25 mouse cellular contexts compared by ENCODE assay signal in the genomic region with DNA sequence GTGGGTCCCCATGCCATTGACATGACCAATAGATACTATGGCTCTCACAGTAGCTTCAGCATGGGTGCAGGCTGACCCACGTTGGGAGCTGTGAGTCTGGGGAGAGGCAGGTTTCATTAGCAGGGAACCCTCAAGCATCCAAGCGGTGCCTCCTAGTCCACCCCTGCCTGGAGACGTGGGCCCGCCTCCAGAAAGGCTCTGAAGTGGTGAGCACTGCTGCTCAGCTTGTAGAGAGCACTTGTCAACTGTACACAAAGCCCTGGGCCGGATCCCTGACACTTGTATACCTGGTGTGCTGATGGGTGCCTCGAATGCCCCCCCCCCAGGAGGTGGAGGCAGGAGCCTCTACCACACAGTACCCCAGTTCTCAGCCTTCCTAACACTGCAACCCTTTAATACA. TPM values are rescaled to one million over a fixed set of nuclear protein-coding genes. Genes with fewer than 3 reads are reported as not detected.
DNase-seq lines count a peak whose midpoint lies in the region; ATAC-seq lines count a peak whose summit lies in the region.
"Had no signal": no experiment of that assay in that cellular context is flagged by ENCODE, and none has a peak within 500 bp of the region (broad histone marks: within the 10 kb centered on the region; RNA-seq: fewer than 3 reads in every experiment).

No protein-coding gene starts in this region.

- no peaks in the 10 kb centered on the region for H3K27me3 ChIP-seq in heart, embryonic 11.5 days (ENCODE audit: control insufficient read depth, insufficient read depth, low read length)
- no peaks in the 10 kb centered on the region for H3K27me3 ChIP-seq in megakaryocyte, embryonic 14.5 days (replicated peaks)
- no peaks in the 10 kb centered on the region for H3K27me3 ChIP-seq in lung, embryonic 16.5 days (ENCODE audit: control insufficient read depth, insufficient read depth, low read depth, low read length)
- H3K27me3 ChIP-seq: embryonic facial prominence, embryonic 15.5 days; neural tube, embryonic 12.5 days had no signal

- H3K27ac ChIP-seq in heart, embryonic 11.5 days (ENCODE audit: low read depth, low read length), result peak overlapping the region; percentile 25
- H3K27ac ChIP-seq in lung, embryonic 16.5 days (ENCODE audit: low read length), result no peak overlapping the region
- H3K27ac ChIP-seq: embryonic facial prominence, embryonic 15.5 days; neural tube, embryonic 12.5 days had no signal

- H3K9me3 ChIP-seq in heart, embryonic 11.5 days (replicated peaks; ENCODE audit: control insufficient read depth, low read length), result no peaks in the 10 kb centered on the region
- H3K9me3 ChIP-seq in megakaryocyte, embryonic 14.5 days, result no peaks in the 10 kb centered on the region
- no peaks in the 10 kb centered on the region for H3K9me3 ChIP-seq in lung, embryonic 16.5 days (ENCODE audit: control insufficient read depth, low read length)
- H3K9me3 ChIP-seq: embryonic facial prominence, embryonic 15.5 days; midbrain, embryonic 10.5 days; neural tube, embryonic 12.5 days had no signal

- no peak overlapping the region for H3K4me2 ChIP-seq in heart, embryonic 11.5 days
- H3K4me2 ChIP-seq in lung, embryonic 16.5 days (ENCODE audit: low read depth, low read length), result no peak overlapping the region
- H3K4me2 ChIP-seq: embryonic facial prominence, embryonic 15.5 days; neural tube, embryonic 12.5 days had no signal

- H3K9ac ChIP-seq in heart, embryonic 11.5 days (ENCODE audit: low read depth, low read length), result peak overlapping the region; percentile 25; the same call in 1 of the 2 replicates
- no peak overlapping the region for H3K9ac ChIP-seq in lung, embryonic 16.5 days (ENCODE audit: low read length)
- H3K9ac ChIP-seq: embryonic facial prominence, embryonic 15.5 days; forebrain, postnatal 0 days; neural tube, embryonic 12.5 days had no signal

- H3K36me3 ChIP-seq in heart, embryonic 11.5 days (ENCODE audit: control insufficient read depth, insufficient read depth, low read length), result peaks cover 9% of the 10 kb centered on the region
- peaks cover 98% of the 10 kb centered on the region for H3K36me3 ChIP-seq in megakaryocyte, embryonic 14.5 days (replicated peaks; ENCODE audit: low read length)
- peaks cover 1% of the 10 kb centered on the region; the same call in 1 of the 2 replicates for H3K36me3 ChIP-seq in lung, embryonic 16.5 days (ENCODE audit: control insufficient read depth, insufficient read depth, low read length)
- H3K36me3 ChIP-seq: embryonic facial prominence, embryonic 15.5 days; midbrain, embryonic 10.5 days; neural tube, embryonic 12.5 days had no signal

- no peak overlapping the region for H3K4me3 ChIP-seq in heart, embryonic 11.5 days (ENCODE audit: low read depth, low read length)
- peak overlapping the region; percentile 86 for H3K4me3 ChIP-seq in megakaryocyte, embryonic 14.5 days (replicated peaks)
- no peak overlapping the region for H3K4me3 ChIP-seq in lung, embryonic 16.5 days (ENCODE audit: low read length)
- H3K4me3 ChIP-seq: embryonic facial prominence, embryonic 15.5 days; midbrain, embryonic 10.5 days; neural tube, embryonic 12.5 days had no signal

- H3K4me1 ChIP-seq in heart, embryonic 11.5 days (ENCODE audit: control insufficient read depth, insufficient read depth, low read length), result peaks cover 96% of the 10 kb centered on the region
- peaks cover 100% of the 10 kb centered on the region for H3K4me1 ChIP-seq in megakaryocyte, embryonic 14.5 days
- H3K4me1 ChIP-seq in lung, embryonic 16.5 days (replicated peaks; ENCODE audit: control insufficient read depth, insufficient read depth, low read length), result peaks cover 17% of the 10 kb centered on the region
- H3K4me1 ChIP-seq: embryonic facial prominence, embryonic 15.5 days had no signal

- ATAC-seq in heart, embryonic 11.5 days (replicated peaks; ENCODE audit: insufficient number of reproducible peaks, low FRiP score, low TSS enrichment), result no peak
- ATAC-seq in megakaryocyte, adult 5-6 weeks (ENCODE audit: poor library complexity, severe bottlenecking), result no peak
- peak; percentile 79 for ATAC-seq in lung, embryonic 16.5 days (ENCODE audit: low read depth)
- ATAC-seq: forebrain, postnatal 0 days; hindbrain, embryonic 16.5 days; intestine, embryonic 16.5 days had no signal

- WGBS in heart, embryonic 11.5 days (ENCODE audit: insufficient replicate concordance), result 41% methylated on average over 6 of the region's 6 CpGs
- 55% methylated on average over 6 of the region's 6 CpGs for WGBS in lung, embryonic 16.5 days

- no peak for DNase-seq in heart, adult 9 months (ENCODE audit: low spot score in 2 of 2)
- DNase-seq in gastrocnemius, postnatal 4 days (ENCODE audit: low spot score in 2 of 2), result no peak
- DNase-seq in adrenal gland, postnatal 4 days (ENCODE audit: low spot score in 2 of 2), result no peak
- DNase-seq: adrenal gland, postnatal 36 days; cerebellum, adult 18-20 months; cerebellum, postnatal 25 days; forebrain, postnatal 0 days; heart, postnatal 4 days; kidney, postnatal 36 days; left cerebral cortex, postnatal 4 days; right cerebral cortex, adult 18-20 months had no signal

RNA-seq across cellular contexts. Expression of gene Zfpm1, which starts 21.5 kb away (rescaled TPM):
- 6.9 and 7.9 TPM in 2 replicates for polyA plus RNA-seq in heart, embryonic 11.5 days (2014; fragmentation: Nextera tagmentation; extraction: Ambion mirVana)
- 1,238 and 3,030 TPM in 2 replicates for polyA plus RNA-seq in megakaryocyte, embryonic 14.5 days (2012; ENCODE audit: insufficient read depth, low replicate concordance)
- total RNA-seq in megakaryocyte, adult 5-6 weeks (2015), result 4.3 and 4.5 TPM in 2 replicates
- total RNA-seq in megakaryocyte, adult 5-6 weeks (2017), result 4.8 and 5.6 TPM in 2 replicates
- polyA plus RNA-seq in lung, embryonic 16.5 days (2015; fragmentation: Nextera tagmentation; extraction: Ambion mirVana), result 0.82 and 1.2 TPM in 2 replicates
- 10 to 100 TPM; 10.6 to 13.6 TPM for total RNA-seq in gastrocnemius, postnatal 4 days (2021)
- 10 to 100 TPM; 32.9 to 42.5 TPM for total RNA-seq in adrenal gland, postnatal 4 days (2021)

RNA-seq across cellular contexts. Expression of gene Trhr2, which starts 57.1 kb away (rescaled TPM):
- not detected in 2 replicates for polyA plus RNA-seq in heart, embryonic 11.5 days (2014; fragmentation: Nextera tagmentation; extraction: Ambion mirVana)
- 1.8 TPM in 1 of 2 replicates, not detected in the other for polyA plus RNA-seq in megakaryocyte, embryonic 14.5 days (2012; ENCODE audit: insufficient read depth, low replicate concordance)
- total RNA-seq in megakaryocyte, adult 5-6 weeks (2015), result not detected in 2 replicates
- total RNA-seq in megakaryocyte, adult 5-6 weeks (2017), result not detected in 2 replicates
- not detected in 2 replicates for polyA plus RNA-seq in lung, embryonic 16.5 days (2015; fragmentation: Nextera tagmentation; extraction: Ambion mirVana)
- not detected for total RNA-seq in gastrocnemius, postnatal 4 days (2021)
- not detected for total RNA-seq in adrenal gland, postnatal 4 days (2021)
- total RNA-seq: adrenal gland, postnatal 36 days; forebrain, postnatal 0 days; gastrocnemius, adult 18-20 months; heart, postnatal 4 days; liver, adult 2 months; monocyte, adult 5-6 weeks had no signal
- polyA plus RNA-seq: gonadal fat pad, adult 2 months; intestine, embryonic 16.5 days; kidney, embryonic 14.5 days; liver, adult 2 months; midbrain, embryonic 10.5 days; neural tube, embryonic 12.5 days had no signal
